Mouse (Mus musculus) embryonic facial prominence, embryonic 10.5 days (tissue): Measurements from ENCODE around the gene Lbr. TPM values are rescaled to one million over a fixed set of nuclear protein-coding genes. Genes with fewer than 3 reads are reported as not detected.

Experiments used
- DNase-seq: peaks from one replicate; pipeline ENCODE4 v3.0.0-alpha.2; 2017; ENCODE audit warnings: low spot score
- H3K27ac ChIP-seq: fragments of 300-500 bp; sonication (generic); replicated peaks from 2 replicates; pipeline ENCODE4 v1.5.1; 2016; ENCODE audit warnings: mild to moderate bottlenecking
- H3K27me3 ChIP-seq: fragments of 300-500 bp; sonication (generic); replicated peaks from 2 replicates; pipeline ENCODE4 v1.6.1; 2016; ENCODE audit warnings: low read depth, mild to moderate bottlenecking; ENCODE audit not compliant: poor library complexity, severe bottlenecking
- H3K36me3 ChIP-seq: fragments of 300-500 bp; sonication (generic); replicated peaks from 2 replicates; pipeline ENCODE4 v1.6.1; 2016; ENCODE audit warnings: mild to moderate bottlenecking, moderate library complexity
- H3K4me1 ChIP-seq: fragments of 300-500 bp; sonication (generic); 2 replicates; pipeline ENCODE4 v1.6.1; 2016
- H3K4me3 ChIP-seq: fragments of 300-500 bp; sonication (generic); 2 replicates; pipeline ENCODE4 v1.5.1; 2016; ENCODE audit warnings: mild to moderate bottlenecking, moderate library complexity
- H3K9me3 ChIP-seq: fragments of 300-500 bp; sonication (generic); 2 replicates; pipeline ENCODE4 v1.6.1; 2016; ENCODE audit warnings: mild to moderate bottlenecking
- WGBS: fragments of 180-500 bp; shearing (Covaris S2); methylation state at CpG from one replicate; pipeline ENCODE4 v1.1.7; 2016; 5-methylcytosine and 5-hydroxymethylcytosine counted together
- polyA plus RNA-seq: library from polyadenylated mRNA; unstranded; fragments of >200 nt; fragmentation: Nextera tagmentation; extraction: Ambion mirVana; gene quantifications from 2 replicates; pipeline ENCODE4 v1.2.1, GENCODE M21; 2016

The Lbr gene
- polyA plus RNA-seq, 1 experiment from 2014 or later: 158 TPM

- WGBS: 78% methylated on average over 11 of the region's 11 CpGs
- H3K4me1 ChIP-seq: peaks cover 20% of the 10 kb centered on the region
- no peaks in the 10 kb centered on the region for H3K27me3 ChIP-seq
- H3K4me3 ChIP-seq: no peak overlapping the region
- H3K36me3 ChIP-seq: no peaks in the 10 kb centered on the region
- H3K9me3 ChIP-seq: no peaks in the 10 kb centered on the region
- no peak for DNase-seq
- H3K27ac ChIP-seq: no peak overlapping the region
Observed at GRCm38 (mm10) chr1:181864971-181865862, 22.4 kb upstream of the Lbr start.

- WGBS: 42% methylated on average over 8 of the region's 8 CpGs
- H3K27me3 ChIP-seq: no peaks in the 10 kb centered on the region
Observed at GRCm38 (mm10) chr1:181863431-181863830, 20.6 kb upstream of the Lbr start.

GRCm38 (mm10) chr1:181862676-181863374 lies 20.0 kb upstream of the Lbr start:
- no peak for DNase-seq
- Histone ChIP-seq H3K4me1 (peaks cover 22% of the 10 kb centered on the region), H3K9me3 (no peaks in the 10 kb centered on the region), H3K27ac (no peak overlapping the region), H3K4me3 (no peak overlapping the region), H3K27me3 (no peaks in the 10 kb centered on the region), H3K36me3 (no peaks in the 10 kb centered on the region)
- 61% methylated on average over 16 of the region's 16 CpGs for WGBS

More at GRCm38 (mm10) chr1:181863431-181863830, 20.6 kb upstream of the Lbr start:
- no peaks in the 10 kb centered on the region for H3K9me3 ChIP-seq
- H3K27ac ChIP-seq: no peak overlapping the region
- H3K4me3 ChIP-seq: no peak overlapping the region
- no peaks in the 10 kb centered on the region for H3K36me3 ChIP-seq
- DNase-seq: no peak
- peaks cover 22% of the 10 kb centered on the region for H3K4me1 ChIP-seq

- Histone ChIP-seq H3K4me1 (peaks cover 22% of the 10 kb centered on the region), H3K4me3 (no peak overlapping the region), H3K9me3 (no peaks in the 10 kb centered on the region), H3K27me3 (no peaks in the 10 kb centered on the region), H3K27ac (no peak overlapping the region), H3K36me3 (no peaks in the 10 kb centered on the region)
- DNase-seq: no peak
- WGBS: 79% methylated on average over 2 of the region's 2 CpGs
Observed at GRCm38 (mm10) chr1:181861181-181861902, 18.5 kb upstream of the Lbr start.

- WGBS: 26% methylated on average over 5 of the region's 5 CpGs
- peak; percentile 72 for DNase-seq
Observed at GRCm38 (mm10) chr1:181860659-181861058, 17.8 kb upstream of the Lbr start.

GRCm38 (mm10) chr1:181856329-181856728 lies 13.5 kb upstream of the Lbr start:
- no peaks in the 10 kb centered on the region for H3K9me3 ChIP-seq
- H3K36me3 ChIP-seq: no peaks in the 10 kb centered on the region
- H3K27ac ChIP-seq: no peak overlapping the region
- peaks cover 21% of the 10 kb centered on the region for H3K4me1 ChIP-seq
- no peak overlapping the region for H3K4me3 ChIP-seq
- 84% methylated on average over 2 of the region's 2 CpGs for WGBS
- no peak for DNase-seq
- peaks cover 9% of the 10 kb centered on the region for H3K27me3 ChIP-seq

More at GRCm38 (mm10) chr1:181860659-181861058, 17.8 kb upstream of the Lbr start:
- Histone ChIP-seq H3K4me1 (peaks cover 22% of the 10 kb centered on the region), H3K4me3 (no peak overlapping the region), H3K27me3 (no peaks in the 10 kb centered on the region), H3K36me3 (no peaks in the 10 kb centered on the region), H3K27ac (peak overlapping the region; percentile 66), H3K9me3 (no peaks in the 10 kb centered on the region)

- Histone ChIP-seq H3K36me3 (no peaks in the 10 kb centered on the region), H3K4me1 (peaks cover 15% of the 10 kb centered on the region), H3K27ac (no peak overlapping the region), H3K4me3 (no peak overlapping the region), H3K27me3 (peaks cover 9% of the 10 kb centered on the region), H3K9me3 (no peaks in the 10 kb centered on the region)
- WGBS: 96% methylated on average over 2 of the region's 2 CpGs
- no peak for DNase-seq
Observed at GRCm38 (mm10) chr1:181854829-181855228, 12.0 kb upstream of the Lbr start.

GRCm38 (mm10) chr1:181853081-181853736 lies 10.4 kb upstream of the Lbr start:
- Histone ChIP-seq H3K4me3 (peak overlapping the region; percentile 40), H3K36me3 (no peaks in the 10 kb centered on the region), H3K9me3 (no peaks in the 10 kb centered on the region), H3K4me1 (peaks cover 15% of the 10 kb centered on the region), H3K27ac (no peak overlapping the region; the same call in 1 of the 2 replicates), H3K27me3 (peaks cover 9% of the 10 kb centered on the region)
- WGBS: 10% methylated on average over 21 of the region's 21 CpGs
- DNase-seq: peak; percentile 35

- Histone ChIP-seq H3K4me3 (no peak overlapping the region; the same call in 1 of the 2 replicates), H3K9me3 (no peaks in the 10 kb centered on the region), H3K27me3 (peaks cover 9% of the 10 kb centered on the region), H3K4me1 (peaks cover 17% of the 10 kb centered on the region), H3K27ac (no peak overlapping the region), H3K36me3 (no peaks in the 10 kb centered on the region)
- 48% methylated on average over 13 of the region's 13 CpGs for WGBS
- no peak for DNase-seq
Observed at GRCm38 (mm10) chr1:181852466-181852865, 9.6 kb upstream of the Lbr start.

- H3K9me3 ChIP-seq: no peaks in the 10 kb centered on the region
- DNase-seq: no peak
- H3K4me3 ChIP-seq: no peak overlapping the region
- peaks cover 9% of the 10 kb centered on the region for H3K27me3 ChIP-seq
- H3K27ac ChIP-seq: no peak overlapping the region
- no peaks in the 10 kb centered on the region for H3K36me3 ChIP-seq
- 89% methylated on average over 12 of the region's 12 CpGs for WGBS
- peaks cover 17% of the 10 kb centered on the region for H3K4me1 ChIP-seq
Observed at GRCm38 (mm10) chr1:181851521-181852310, 8.9 kb upstream of the Lbr start.

GRCm38 (mm10) chr1:181850441-181850840 lies 7.6 kb upstream of the Lbr start:
- Histone ChIP-seq H3K36me3 (no peaks in the 10 kb centered on the region), H3K4me1 (peaks cover 17% of the 10 kb centered on the region), H3K9me3 (no peaks in the 10 kb centered on the region), H3K4me3 (no peak overlapping the region), H3K27me3 (peaks cover 9% of the 10 kb centered on the region), H3K27ac (no peak overlapping the region)
- 68% methylated on average over 4 of the region's 4 CpGs for WGBS
- no peak for DNase-seq
